Mouse (Mus musculus) left cerebral cortex, adult 11 months (tissue): ENCODE measurements around the gene Mfrp.

Experiments
- DNase-seq: peaks from one replicate; pipeline ENCODE4 v3.0.0; 2022; ENCODE audit warnings: low spot score

The Mfrp gene

GRCm38 (mm10) chr9:44101490-44101889, at the start of gene Mfrp:
Gene Mfrp, plus strand, starts transcription at chr9:44101729.
- no peak for DNase-seq

- DNase-seq, result no peak
Measured at GRCm38 (mm10) chr9:44052855-44053254, 48.7 kb upstream of the Mfrp start.

- no peak for DNase-seq
Measured at GRCm38 (mm10) chr9:44053936-44054335, 47.6 kb upstream of the Mfrp start.

GRCm38 (mm10) chr9:44058606-44059005, 42.9 kb upstream of the Mfrp start:
- DNase-seq, result no peak

- no peak for DNase-seq
Measured at GRCm38 (mm10) chr9:44065177-44065576, 36.4 kb upstream of the Mfrp start.

GRCm38 (mm10) chr9:44066785-44067225, 34.7 kb upstream of the Mfrp start, which contains the start of gene Usp2:
Gene Usp2, plus strand, starts transcription at chr9:44067021.
- peak; percentile 99 for DNase-seq

GRCm38 (mm10) chr9:44067241-44067959, 34.1 kb upstream of the Mfrp start:
- DNase-seq, result no peak

GRCm38 (mm10) chr9:44067960-44068330, 33.6 kb upstream of the Mfrp start:
- no peak for DNase-seq

GRCm38 (mm10) chr9:44069252-44069651, 32.3 kb upstream of the Mfrp start:
- DNase-seq, result no peak

GRCm38 (mm10) chr9:44070113-44070843, 31.3 kb upstream of the Mfrp start:
- DNase-seq, result no peak

GRCm38 (mm10) chr9:44070844-44071231, 30.7 kb upstream of the Mfrp start:
- DNase-seq, result no peak

- DNase-seq, result no peak
Measured at GRCm38 (mm10) chr9:44071914-44072598, 29.5 kb upstream of the Mfrp start.

- no peak for DNase-seq
Measured at GRCm38 (mm10) chr9:44072599-44072915, 29.0 kb upstream of the Mfrp start.

GRCm38 (mm10) chr9:44073115-44073514, 28.4 kb upstream of the Mfrp start:
- DNase-seq, result no peak

- no peak for DNase-seq
Measured at GRCm38 (mm10) chr9:44074395-44075275, 26.9 kb upstream of the Mfrp start.

GRCm38 (mm10) chr9:44075276-44075995, 26.1 kb upstream of the Mfrp start:
- DNase-seq, result no peak

- DNase-seq, result no peak
Measured at GRCm38 (mm10) chr9:44075996-44076763, 25.3 kb upstream of the Mfrp start.

GRCm38 (mm10) chr9:44076764-44077120, 24.8 kb upstream of the Mfrp start:
- peak; percentile 55 for DNase-seq

GRCm38 (mm10) chr9:44077266-44077910, 24.1 kb upstream of the Mfrp start:
- no peak for DNase-seq

GRCm38 (mm10) chr9:44078136-44078797, 23.3 kb upstream of the Mfrp start:
- no peak for DNase-seq
